Mouse (Mus musculus): ENCODE results near the gene Eif4e3. TPM values are rescaled to one million over a fixed set of nuclear protein-coding genes. Genes with fewer than 3 reads are reported as not detected.

Eif4e3 gene
- polyA plus RNA-seq, 1 experiment from 2014 or later = 2.7 TPM

GRCm38 (mm10) chr6:99691666-99692205, 25.2 kb upstream of the Eif4e3 start:
- H3K4me2 ChIP-seq (ENCODE audit: low read depth, low read length) = peak overlapping the region; percentile 64
- peak overlapping the region; percentile 51 for H3K4me3 ChIP-seq (ENCODE audit: low read depth, low read length)
- H3K27me3 ChIP-seq (ENCODE audit: control insufficient read depth, insufficient read depth, low read depth, low read length) = peaks cover 68% of the 10 kb centered on the region
- no peaks in the 10 kb centered on the region for H3K4me1 ChIP-seq (ENCODE audit: control insufficient read depth, low read depth, low read length)
- ATAC-seq (ENCODE audit: low read depth) = no peak
- 7% methylated on average over 23 of the region's 25 CpGs for WGBS (ENCODE audit: insufficient replicate concordance)
- no peaks in the 10 kb centered on the region for H3K9me3 ChIP-seq (replicated peaks; ENCODE audit: control insufficient read depth, low read length)
- no peaks in the 10 kb centered on the region for H3K36me3 ChIP-seq (ENCODE audit: control insufficient read depth, insufficient read depth)
- H3K27ac ChIP-seq (ENCODE audit: low read length) = no peak overlapping the region
- no peak overlapping the region for H3K9ac ChIP-seq (ENCODE audit: low read depth, low read length)

- H3K27me3 ChIP-seq (ENCODE audit: control insufficient read depth, insufficient read depth, low read depth, low read length) = peaks cover 46% of the 10 kb centered on the region
- 56% methylated on average over 6 of the region's 6 CpGs for WGBS (ENCODE audit: insufficient replicate concordance)
- ATAC-seq (ENCODE audit: low read depth) = no peak
- H3K27ac ChIP-seq (ENCODE audit: low read length) = no peak overlapping the region
- H3K4me3 ChIP-seq (ENCODE audit: low read depth, low read length) = no peak overlapping the region
- H3K9me3 ChIP-seq (replicated peaks; ENCODE audit: control insufficient read depth, low read length) = no peaks in the 10 kb centered on the region
- no peak overlapping the region for H3K4me2 ChIP-seq (ENCODE audit: low read depth, low read length)
- H3K4me1 ChIP-seq (ENCODE audit: control insufficient read depth, low read depth, low read length) = no peaks in the 10 kb centered on the region
- no peaks in the 10 kb centered on the region for H3K36me3 ChIP-seq (ENCODE audit: control insufficient read depth, insufficient read depth)
- no peak overlapping the region for H3K9ac ChIP-seq (ENCODE audit: low read depth, low read length)
These were observed 21.9 kb upstream of the Eif4e3 start for GRCm38 (mm10) chr6:99688513-99688912.

- Histone ChIP-seq H3K27ac (ENCODE audit: low read length) (no peak overlapping the region), H3K4me3 (ENCODE audit: low read depth, low read length) (no peak overlapping the region), H3K4me2 (ENCODE audit: low read depth, low read length) (no peak overlapping the region), H3K9me3 (replicated peaks; ENCODE audit: control insufficient read depth, low read length) (no peaks in the 10 kb centered on the region), H3K9ac (ENCODE audit: low read depth, low read length) (no peak overlapping the region), H3K4me1 (ENCODE audit: control insufficient read depth, low read depth, low read length) (no peaks in the 10 kb centered on the region), H3K27me3 (ENCODE audit: control insufficient read depth, insufficient read depth, low read depth, low read length) (peaks cover 10% of the 10 kb centered on the region), H3K36me3 (ENCODE audit: control insufficient read depth, insufficient read depth) (no peaks in the 10 kb centered on the region)
- 40% methylated on average over 5 of the region's 5 CpGs for WGBS (ENCODE audit: insufficient replicate concordance)
- ATAC-seq (ENCODE audit: low read depth) = no peak
These were observed 18.3 kb upstream of the Eif4e3 start for GRCm38 (mm10) chr6:99684899-99685298.

- no peak overlapping the region for H3K4me3 ChIP-seq (ENCODE audit: low read depth, low read length)
- no peak overlapping the region for H3K27ac ChIP-seq (ENCODE audit: low read length)
- no peaks in the 10 kb centered on the region for H3K4me1 ChIP-seq (ENCODE audit: control insufficient read depth, low read depth, low read length)
- WGBS (ENCODE audit: insufficient replicate concordance) = 70% methylated on average over 5 of the region's 5 CpGs
- no peaks in the 10 kb centered on the region for H3K36me3 ChIP-seq (ENCODE audit: control insufficient read depth, insufficient read depth)
- no peak for ATAC-seq (ENCODE audit: low read depth)
- no peak overlapping the region for H3K9ac ChIP-seq (ENCODE audit: low read depth, low read length)
- no peaks in the 10 kb centered on the region for H3K9me3 ChIP-seq (replicated peaks; ENCODE audit: control insufficient read depth, low read length)
- no peak overlapping the region for H3K4me2 ChIP-seq (ENCODE audit: low read depth, low read length)
- peaks cover 5% of the 10 kb centered on the region for H3K27me3 ChIP-seq (ENCODE audit: control insufficient read depth, insufficient read depth, low read depth, low read length)
These were observed 17.4 kb upstream of the Eif4e3 start for GRCm38 (mm10) chr6:99683974-99684373.

GRCm38 (mm10) chr6:99678108-99678507, 11.5 kb upstream of the Eif4e3 start:
- 72% methylated on average over 11 of the region's 11 CpGs for WGBS (ENCODE audit: insufficient replicate concordance)
- no peak overlapping the region for H3K9ac ChIP-seq (ENCODE audit: low read depth, low read length)
- no peak overlapping the region for H3K4me2 ChIP-seq (ENCODE audit: low read depth, low read length)
- no peak overlapping the region for H3K4me3 ChIP-seq (ENCODE audit: low read depth, low read length)
- no peak for ATAC-seq (ENCODE audit: low read depth)
- H3K4me1 ChIP-seq (ENCODE audit: control insufficient read depth, low read depth, low read length) = no peaks in the 10 kb centered on the region
- no peaks in the 10 kb centered on the region for H3K27me3 ChIP-seq (ENCODE audit: control insufficient read depth, insufficient read depth, low read depth, low read length)
- H3K27ac ChIP-seq (ENCODE audit: low read length) = no peak overlapping the region
- no peaks in the 10 kb centered on the region for H3K9me3 ChIP-seq (replicated peaks; ENCODE audit: control insufficient read depth, low read length)
- H3K36me3 ChIP-seq (ENCODE audit: control insufficient read depth, insufficient read depth) = no peaks in the 10 kb centered on the region

GRCm38 (mm10) chr6:99677325-99677724, 10.8 kb upstream of the Eif4e3 start:
- no peaks in the 10 kb centered on the region for H3K27me3 ChIP-seq (ENCODE audit: control insufficient read depth, insufficient read depth, low read depth, low read length)
- H3K4me3 ChIP-seq (ENCODE audit: low read depth, low read length) = no peak overlapping the region
- H3K27ac ChIP-seq (ENCODE audit: low read length) = no peak overlapping the region
- H3K4me2 ChIP-seq (ENCODE audit: low read depth, low read length) = no peak overlapping the region
- H3K4me1 ChIP-seq (ENCODE audit: control insufficient read depth, low read depth, low read length) = no peaks in the 10 kb centered on the region
- ATAC-seq (ENCODE audit: low read depth) = no peak
- H3K9me3 ChIP-seq (replicated peaks; ENCODE audit: control insufficient read depth, low read length) = no peaks in the 10 kb centered on the region
- WGBS (ENCODE audit: insufficient replicate concordance) = 59% methylated on average over 8 of the region's 8 CpGs
- H3K9ac ChIP-seq (ENCODE audit: low read depth, low read length) = no peak overlapping the region
- no peaks in the 10 kb centered on the region for H3K36me3 ChIP-seq (ENCODE audit: control insufficient read depth, insufficient read depth)

GRCm38 (mm10) chr6:99674482-99674881, 7.9 kb upstream of the Eif4e3 start:
- no peak overlapping the region for H3K4me2 ChIP-seq (ENCODE audit: low read depth, low read length)
- H3K9me3 ChIP-seq (replicated peaks; ENCODE audit: control insufficient read depth, low read length) = no peaks in the 10 kb centered on the region
- no peaks in the 10 kb centered on the region for H3K36me3 ChIP-seq (ENCODE audit: control insufficient read depth, insufficient read depth)
- H3K27ac ChIP-seq (ENCODE audit: low read length) = no peak overlapping the region
- H3K27me3 ChIP-seq (ENCODE audit: control insufficient read depth, insufficient read depth, low read depth, low read length) = no peaks in the 10 kb centered on the region
- H3K4me1 ChIP-seq (ENCODE audit: control insufficient read depth, low read depth, low read length) = no peaks in the 10 kb centered on the region
- no peak overlapping the region for H3K9ac ChIP-seq (ENCODE audit: low read depth, low read length)
- no peak for ATAC-seq (ENCODE audit: low read depth)
- 49% methylated on average over 4 of the region's 4 CpGs for WGBS (ENCODE audit: insufficient replicate concordance)
- H3K4me3 ChIP-seq (ENCODE audit: low read depth, low read length) = no peak overlapping the region

- Histone ChIP-seq H3K9me3 (replicated peaks; ENCODE audit: control insufficient read depth, low read length) (no peaks in the 10 kb centered on the region), H3K36me3 (ENCODE audit: control insufficient read depth, insufficient read depth) (no peaks in the 10 kb centered on the region), H3K4me1 (ENCODE audit: control insufficient read depth, low read depth, low read length) (no peaks in the 10 kb centered on the region), H3K27ac (ENCODE audit: low read length) (no peak overlapping the region), H3K4me3 (ENCODE audit: low read depth, low read length) (no peak overlapping the region), H3K27me3 (ENCODE audit: control insufficient read depth, insufficient read depth, low read depth, low read length) (peaks cover 12% of the 10 kb centered on the region), H3K9ac (ENCODE audit: low read depth, low read length) (no peak overlapping the region), H3K4me2 (ENCODE audit: low read depth, low read length) (no peak overlapping the region)
- 48% methylated on average over 3 of the region's 3 CpGs for WGBS (ENCODE audit: insufficient replicate concordance)
- no peak for ATAC-seq (ENCODE audit: low read depth)
These were observed 5.2 kb upstream of the Eif4e3 start for GRCm38 (mm10) chr6:99671768-99672167.

GRCm38 (mm10) chr6:99670481-99671119, 4.0 kb upstream of the Eif4e3 start:
- H3K27me3 ChIP-seq (ENCODE audit: control insufficient read depth, insufficient read depth, low read depth, low read length) = peaks cover 23% of the 10 kb centered on the region
- H3K4me2 ChIP-seq (ENCODE audit: low read depth, low read length) = no peak overlapping the region
- no peak for ATAC-seq (ENCODE audit: low read depth)
- H3K9ac ChIP-seq (ENCODE audit: low read depth, low read length) = no peak overlapping the region
- H3K27ac ChIP-seq (ENCODE audit: low read length) = no peak overlapping the region
- no peak overlapping the region for H3K4me3 ChIP-seq (ENCODE audit: low read depth, low read length)
- H3K36me3 ChIP-seq (ENCODE audit: control insufficient read depth, insufficient read depth) = no peaks in the 10 kb centered on the region
- no peaks in the 10 kb centered on the region for H3K4me1 ChIP-seq (ENCODE audit: control insufficient read depth, low read depth, low read length)
- H3K9me3 ChIP-seq (replicated peaks; ENCODE audit: control insufficient read depth, low read length) = no peaks in the 10 kb centered on the region
- WGBS (ENCODE audit: insufficient replicate concordance) = 67% methylated on average over 7 of the region's 7 CpGs

Measured in liver, embryonic 16.5 days (tissue).